Mouse (Mus musculus): ENCODE measurements around the gene Rnf215.
A peak's percentile ranks its signal among the peaks of the same experiment; 100 is the strongest.

Rnf215 gene

DNA sequence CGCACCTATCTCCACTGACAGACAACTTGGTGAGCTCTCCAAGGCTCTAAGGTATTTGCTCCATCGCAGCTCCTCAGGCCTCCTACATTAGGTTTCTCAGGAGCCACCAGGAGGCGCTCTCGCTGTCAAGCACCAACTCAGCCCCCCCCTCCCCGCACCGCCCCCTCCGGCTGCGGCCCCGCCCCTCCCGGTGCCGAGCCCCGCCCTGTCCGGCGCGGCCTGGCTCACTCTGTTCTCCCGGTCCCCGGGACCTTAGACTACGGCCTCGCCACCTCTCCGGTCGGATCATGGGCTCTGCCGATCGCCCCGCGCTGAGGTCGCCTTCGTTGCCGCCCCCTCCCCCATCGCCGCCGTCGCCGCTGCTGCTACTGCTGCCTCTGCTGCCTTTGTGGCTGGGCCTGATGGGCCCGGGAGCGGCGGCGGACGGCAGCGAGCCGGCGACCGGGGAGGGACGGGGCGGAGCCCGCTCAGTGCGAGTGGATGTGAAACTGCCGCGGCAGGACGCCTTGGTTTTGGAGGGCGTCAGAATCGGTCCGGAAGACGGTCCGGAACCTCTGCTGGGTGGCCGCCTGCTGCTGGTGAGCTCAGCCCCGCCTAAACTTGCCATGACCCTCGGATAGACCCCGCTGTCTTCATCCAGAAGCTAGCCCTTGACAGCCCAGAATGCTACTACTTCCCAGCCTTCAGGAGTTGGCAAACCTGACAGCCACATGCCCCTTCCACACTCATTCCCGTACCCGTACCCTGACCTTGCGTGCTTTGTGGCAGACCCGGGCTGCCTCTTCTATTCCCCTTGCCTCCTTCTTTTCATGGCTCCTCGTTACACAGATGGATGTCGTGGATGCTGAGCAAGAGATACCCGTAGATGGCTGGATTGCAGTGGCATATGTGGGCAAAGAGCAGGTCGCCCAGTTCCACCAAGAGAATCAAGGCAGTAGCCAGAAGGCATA, at the start of gene Rnf215:
Gene Rnf215 (plus strand): TSS at position 217 of the 950 bp plus-strand sequence.
- peak; percentile 93 for DNase-seq (ENCODE audit: low spot score)

DNA sequence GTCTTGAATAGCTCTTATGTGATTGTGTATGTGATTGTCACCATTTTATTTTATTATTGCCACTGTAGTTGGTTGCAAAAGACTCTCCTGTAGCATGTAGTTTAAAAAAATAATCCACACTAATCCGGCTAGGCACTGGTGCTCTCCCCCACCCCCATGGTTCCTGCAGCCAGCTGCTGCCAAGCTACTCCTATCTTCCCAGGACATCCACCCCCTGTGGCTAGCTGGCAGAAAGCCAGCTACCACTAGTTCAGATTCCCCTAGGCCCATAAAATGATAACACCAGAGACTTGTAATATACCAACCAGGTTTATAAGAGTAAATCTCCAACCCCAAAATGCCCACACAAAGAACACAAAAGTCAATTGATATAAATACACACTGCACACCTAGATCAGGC, 48.8 kb upstream of the Rnf215 start:
- no peak for DNase-seq (ENCODE audit: low spot score)

DNA sequence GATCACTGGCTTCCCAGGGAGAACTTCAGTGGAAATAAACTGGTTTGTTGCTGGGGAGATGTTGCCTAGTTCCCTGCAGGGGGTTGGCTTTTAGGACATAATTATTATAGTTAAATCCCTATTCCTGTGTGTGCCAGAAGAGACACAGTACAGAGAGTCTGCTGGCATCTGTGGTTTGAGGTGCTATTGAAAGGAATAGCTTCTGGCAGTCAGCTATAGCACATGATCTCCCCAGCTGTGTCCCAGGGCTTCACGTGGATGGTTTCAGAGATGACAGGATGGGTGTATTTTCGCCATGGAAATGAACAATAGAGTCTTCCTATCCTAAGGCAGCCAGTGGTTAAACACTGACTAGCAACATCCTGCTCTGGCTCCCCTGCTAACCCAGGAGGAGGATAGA, 47.7 kb upstream of the Rnf215 start:
- no peak for DNase-seq (ENCODE audit: low spot score)

DNA sequence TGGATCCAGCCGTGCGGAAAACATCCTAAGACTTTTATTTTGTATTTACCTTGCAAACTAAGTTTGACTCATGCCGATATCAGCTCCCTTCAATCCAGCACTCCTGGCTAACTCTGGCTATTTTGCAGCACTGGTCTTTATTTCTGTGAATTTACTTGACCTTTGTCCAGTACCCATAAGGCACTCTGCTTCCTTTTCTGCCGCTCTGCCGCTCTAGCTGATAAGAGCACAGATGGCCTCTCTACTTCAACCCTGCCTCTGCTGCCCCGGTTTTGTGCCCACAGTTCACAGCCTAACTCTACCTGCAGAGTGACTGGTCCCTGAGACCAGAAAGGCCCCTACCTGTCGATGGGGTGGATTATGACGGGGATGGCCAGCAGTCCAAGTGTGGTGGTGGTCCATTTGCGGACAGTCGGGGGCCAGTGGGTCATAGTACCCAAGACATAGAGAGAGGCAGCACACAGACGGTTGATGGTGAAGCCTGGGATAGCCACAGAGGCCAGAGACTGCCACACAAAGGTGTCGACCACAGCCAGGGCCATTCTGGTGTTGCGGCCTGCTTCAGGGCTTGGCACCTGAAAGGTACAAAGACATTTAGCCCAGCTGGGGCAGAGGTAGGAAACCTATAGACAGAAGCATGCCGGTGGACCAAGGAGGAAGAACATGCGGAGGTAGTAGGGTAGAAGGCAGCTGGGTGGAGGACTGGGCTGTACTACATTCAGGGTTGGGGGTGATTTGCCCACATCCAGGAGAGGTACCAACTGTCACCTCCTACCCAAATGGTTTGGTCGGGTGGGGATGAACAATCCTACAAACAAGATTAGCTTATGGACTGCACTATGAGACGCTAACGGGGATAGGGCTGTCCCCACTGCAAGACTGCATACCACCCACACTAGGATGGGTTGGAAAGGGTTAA, 41.3 kb upstream of the Rnf215 start:
- DNase-seq (ENCODE audit: low spot score) = no peak

DNA sequence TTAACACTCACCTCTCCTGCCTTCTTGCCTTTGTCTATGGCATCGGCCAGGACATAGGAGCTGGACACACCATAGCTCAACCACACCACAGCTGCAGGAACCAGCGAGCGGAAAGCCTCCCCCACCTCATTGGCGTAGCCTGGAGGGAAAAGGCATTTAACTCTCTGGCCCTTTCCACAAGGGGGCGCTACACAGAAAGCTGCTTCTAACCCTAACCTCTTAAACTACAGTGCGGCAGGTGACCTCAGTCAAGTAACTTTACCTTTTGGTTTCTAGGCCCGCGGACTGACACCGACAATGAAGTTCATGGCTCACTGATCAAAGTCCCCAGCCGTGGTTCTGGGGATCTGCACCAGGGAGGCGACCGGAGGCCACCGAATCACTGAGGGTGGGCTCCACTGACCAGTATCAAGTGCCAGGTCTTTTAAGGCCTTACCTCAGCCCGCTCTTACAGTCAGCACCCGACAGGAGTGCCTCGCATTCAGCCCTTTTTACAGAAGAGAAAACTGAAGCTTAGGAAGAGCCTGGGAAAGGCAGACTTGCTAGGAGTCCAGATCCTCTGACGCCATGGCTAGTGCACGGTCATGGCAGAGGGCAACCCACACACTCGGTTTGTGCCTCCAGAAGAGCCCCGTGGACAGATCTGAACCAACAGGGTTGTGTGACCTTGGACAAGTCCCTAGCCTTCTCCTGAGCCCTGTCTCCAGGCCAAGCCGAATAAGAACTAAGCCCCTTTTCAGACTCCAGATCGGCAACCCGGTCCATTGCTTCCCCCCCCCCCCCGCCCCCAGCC, 40.4 kb upstream of the Rnf215 start:
- peak; percentile 46 for DNase-seq (ENCODE audit: low spot score)

DNA sequence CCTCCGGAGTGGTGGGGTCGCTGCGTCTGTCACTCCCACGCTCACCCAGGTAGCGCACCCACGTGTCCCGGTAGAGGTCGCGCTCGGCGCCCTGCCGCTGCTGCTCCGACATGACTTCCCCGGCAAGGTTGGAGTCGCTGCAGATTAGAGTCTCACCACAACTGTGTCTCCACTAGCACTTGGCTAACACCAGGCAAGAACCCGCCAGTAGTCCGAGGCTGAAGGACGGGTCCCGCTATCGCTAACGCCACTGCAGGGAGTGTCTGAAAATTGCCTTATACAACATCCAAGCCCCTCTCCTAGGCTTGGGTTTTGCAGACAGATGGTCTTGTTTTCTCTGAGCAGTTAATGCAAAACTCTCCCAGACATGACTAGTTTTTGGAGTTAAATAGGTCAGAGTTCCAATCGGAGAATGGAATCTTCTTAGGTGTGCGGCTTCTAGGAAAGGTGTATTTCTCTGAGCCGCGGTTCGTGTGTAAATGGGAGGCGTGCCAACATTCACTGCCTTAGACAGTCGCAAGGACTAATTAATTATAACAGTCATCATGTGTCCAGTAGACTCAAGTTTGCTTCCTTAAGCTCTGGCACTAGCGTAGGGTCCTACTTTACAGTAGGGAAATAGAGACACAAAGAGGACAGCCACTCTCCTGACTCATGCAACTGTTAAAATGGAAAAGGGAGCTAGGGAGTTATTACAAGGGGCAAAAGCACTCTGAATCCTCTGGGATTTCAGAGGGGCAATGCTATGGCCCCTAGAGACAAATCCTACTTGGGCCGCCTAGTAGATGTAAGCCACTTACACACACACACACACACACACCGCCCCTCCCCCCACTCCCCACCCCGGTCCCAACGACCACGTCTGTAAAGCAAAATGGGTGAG, 39.6 kb upstream of the Rnf215 start, which contains the start of gene Mtfp1:
Gene Mtfp1 (minus strand): TSS at position 275 of the 883 bp plus-strand sequence.
- DNase-seq (ENCODE audit: low spot score) = peak; percentile 33

DNA sequence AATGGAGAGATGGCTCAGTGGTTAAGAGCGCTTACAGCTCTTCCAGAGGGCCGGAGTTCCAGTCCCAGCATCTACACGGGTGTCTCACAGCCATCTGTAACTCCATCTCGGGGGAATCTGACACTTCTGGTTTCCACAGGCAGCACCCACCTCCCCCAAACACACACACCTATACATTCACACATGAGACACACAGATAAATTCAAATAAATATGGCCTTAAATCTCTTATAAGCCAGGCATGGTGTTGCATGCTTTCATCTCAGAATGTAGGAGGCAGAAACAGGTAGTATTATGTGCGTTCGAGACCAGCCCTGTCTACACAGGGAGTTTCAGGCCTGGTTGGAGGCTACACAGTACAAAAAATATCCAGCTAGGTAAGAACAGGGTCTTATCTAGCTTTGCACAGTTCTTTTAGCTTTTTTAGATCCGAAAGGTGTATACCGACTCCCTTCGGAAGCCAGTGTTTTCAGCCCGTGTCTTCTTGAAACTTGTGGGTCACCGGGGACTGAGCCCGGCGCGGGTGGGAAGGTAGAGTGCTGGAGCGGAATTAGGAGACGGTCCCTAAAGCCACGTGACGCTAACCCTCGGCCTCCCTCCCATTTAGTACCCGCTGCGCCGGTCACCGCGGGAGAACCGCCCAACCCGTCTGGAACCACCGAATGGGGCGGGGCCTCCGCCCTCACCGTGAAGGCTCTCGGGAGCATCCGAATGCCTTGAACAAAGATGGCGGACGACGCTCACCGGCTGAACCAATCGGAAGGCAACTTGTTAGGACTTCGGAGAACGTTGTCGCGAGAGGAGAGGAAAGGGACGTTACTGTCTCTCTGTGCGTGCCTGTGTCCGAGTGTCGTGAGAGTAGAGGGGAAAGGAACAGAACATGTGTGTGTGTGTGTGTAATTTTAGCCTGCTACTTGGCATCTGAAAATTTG, 38.7 kb upstream of the Rnf215 start:
- DNase-seq (ENCODE audit: low spot score) = peak; percentile 99

DNA sequence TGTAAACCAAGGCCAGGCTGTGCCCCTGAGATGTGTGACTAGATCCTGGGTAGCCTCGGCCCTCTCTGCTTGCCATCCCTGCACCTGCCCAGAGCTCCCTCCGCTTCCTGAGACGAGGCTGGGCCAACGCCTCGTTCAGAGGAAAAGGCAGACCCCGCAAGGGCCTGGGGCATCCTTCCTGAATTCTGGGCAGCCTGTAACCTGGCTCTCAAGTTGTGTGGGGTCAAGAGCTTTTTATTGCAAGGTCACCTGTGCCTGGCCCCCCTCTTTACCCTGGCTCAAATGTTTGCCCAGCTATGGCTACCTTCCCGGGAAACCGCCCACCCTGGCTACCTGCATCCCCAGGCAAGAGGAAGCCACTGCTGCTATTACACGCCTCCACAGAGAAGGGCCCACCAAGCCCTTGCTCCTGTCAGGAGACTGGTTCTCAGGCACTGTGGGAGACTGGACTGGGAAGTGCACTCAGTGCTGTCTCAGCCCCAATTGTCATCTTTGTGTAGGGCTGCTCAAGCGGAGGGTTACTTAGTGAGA, 37.8 kb upstream of the Rnf215 start:
- no peak for DNase-seq (ENCODE audit: low spot score)

DNA sequence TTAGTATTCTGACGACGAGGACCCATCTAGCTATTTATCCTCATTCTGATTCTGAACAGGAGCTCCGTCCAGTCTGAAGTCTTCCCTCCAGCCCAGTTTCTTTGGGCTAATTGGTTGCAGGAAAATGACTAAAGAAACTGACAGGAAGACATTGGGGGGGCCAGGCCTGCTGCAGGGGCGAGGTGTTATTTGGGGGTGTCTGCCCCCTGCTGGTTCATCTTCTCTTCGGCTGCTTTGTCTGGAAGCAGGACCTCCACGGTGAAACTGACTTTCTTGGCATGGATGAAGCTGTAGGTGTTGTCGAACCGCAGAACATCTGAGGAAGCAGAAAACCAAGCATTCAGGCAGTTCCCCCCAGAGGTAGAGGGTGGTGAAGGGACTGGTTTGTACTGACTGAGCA, 36.9 kb upstream of the Rnf215 start:
- DNase-seq (ENCODE audit: low spot score) = no peak

DNA sequence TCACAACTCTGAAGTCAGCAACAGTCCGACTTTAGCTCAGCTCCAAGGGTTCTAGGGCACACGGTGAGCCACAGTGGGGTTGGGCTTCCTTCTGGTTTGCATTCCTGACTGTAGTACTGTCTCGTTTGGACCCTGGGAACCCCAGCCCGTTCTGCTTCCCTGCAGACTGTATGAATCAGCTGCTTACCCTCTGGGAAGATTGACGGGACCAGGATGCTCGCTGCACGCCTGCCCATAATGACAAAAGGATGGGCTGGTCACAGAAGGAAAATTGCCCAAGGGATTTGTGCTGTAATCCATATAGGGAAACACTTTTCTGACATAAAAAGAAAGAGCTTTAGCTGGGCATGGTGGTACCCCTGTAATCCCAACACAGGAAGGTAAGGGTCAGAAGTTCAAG, 36.2 kb upstream of the Rnf215 start:
- no peak for DNase-seq (ENCODE audit: low spot score)

DNA sequence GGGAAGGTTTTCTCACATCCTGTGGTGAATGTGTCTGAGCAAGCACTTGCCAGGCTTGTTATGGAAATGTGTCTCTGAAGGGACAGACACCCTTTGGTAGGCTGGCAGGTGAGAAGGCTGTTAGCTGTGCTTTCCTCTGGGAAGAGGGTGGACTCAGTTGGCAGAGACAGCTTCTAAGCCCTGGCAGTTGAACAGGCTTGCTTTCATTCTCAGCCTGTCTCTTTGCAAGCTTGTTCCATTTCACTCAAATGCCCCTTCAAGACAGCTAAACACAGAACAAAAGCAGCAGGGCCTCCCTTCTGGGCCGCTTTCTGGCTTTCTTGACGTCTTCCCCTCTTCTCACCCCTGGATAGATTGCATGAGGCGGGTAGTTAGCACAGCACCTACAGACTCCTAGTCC, 35.6 kb upstream of the Rnf215 start:
- DNase-seq (ENCODE audit: low spot score) = no peak

DNA sequence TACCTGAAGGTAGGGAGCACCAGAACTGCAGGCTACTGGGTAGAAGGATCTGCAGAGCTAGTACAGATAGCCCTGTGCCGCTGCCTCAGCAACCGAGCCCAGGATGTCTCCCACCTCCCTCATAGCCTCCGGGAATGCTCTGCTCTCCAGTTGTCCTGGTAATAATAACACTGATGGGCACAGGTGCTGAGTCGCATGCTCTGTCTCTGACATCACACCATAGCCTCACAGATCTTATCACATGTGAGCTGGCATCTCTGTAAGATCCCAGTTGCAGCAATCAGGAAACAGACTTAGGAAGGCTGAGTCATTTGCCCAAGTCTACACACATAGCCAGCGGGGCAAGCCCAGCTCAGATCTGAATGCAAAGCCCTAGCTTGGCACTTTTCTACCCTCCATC, 33.2 kb upstream of the Rnf215 start:
- DNase-seq (ENCODE audit: low spot score) = no peak

DNA sequence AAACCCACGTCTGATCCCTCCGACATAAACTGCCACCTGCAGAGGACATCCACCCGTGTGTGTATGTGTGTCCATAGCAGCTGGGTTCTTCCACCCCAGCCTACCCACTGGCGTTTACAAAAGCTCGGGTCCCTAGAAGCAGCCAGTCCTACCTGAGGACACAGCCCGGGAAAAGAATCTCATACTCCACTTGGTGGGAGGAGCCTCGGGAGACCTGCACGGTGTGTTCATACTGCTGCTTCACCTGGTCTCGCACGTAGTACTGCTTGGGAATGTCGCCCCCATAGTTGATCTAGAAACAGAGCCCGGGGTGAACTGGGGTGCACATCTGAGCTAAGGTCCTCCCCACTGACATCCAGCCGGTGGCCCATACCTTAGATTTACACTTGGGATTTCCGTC, 31.5 kb upstream of the Rnf215 start:
- no peak for DNase-seq (ENCODE audit: low spot score)

DNA sequence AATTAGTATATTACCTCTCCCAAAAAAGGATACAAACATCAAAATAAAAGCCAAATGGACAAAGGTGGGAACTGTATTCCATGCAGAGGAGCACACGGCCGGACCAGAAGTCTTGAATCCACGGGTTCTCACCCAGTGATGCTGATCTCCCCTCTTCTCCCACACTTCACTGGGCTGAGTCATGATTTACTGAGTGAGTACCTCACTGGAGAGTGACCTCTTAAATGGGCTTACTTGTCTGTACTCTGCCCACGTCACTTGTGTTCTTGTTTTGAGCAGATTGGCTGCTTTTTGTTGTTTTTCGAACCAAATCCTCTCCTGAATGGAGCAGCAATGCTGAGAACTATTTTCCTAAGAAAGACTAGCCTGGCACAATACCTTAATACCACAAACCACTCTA, 30.0 kb upstream of the Rnf215 start:
- DNase-seq (ENCODE audit: low spot score) = no peak

DNA sequence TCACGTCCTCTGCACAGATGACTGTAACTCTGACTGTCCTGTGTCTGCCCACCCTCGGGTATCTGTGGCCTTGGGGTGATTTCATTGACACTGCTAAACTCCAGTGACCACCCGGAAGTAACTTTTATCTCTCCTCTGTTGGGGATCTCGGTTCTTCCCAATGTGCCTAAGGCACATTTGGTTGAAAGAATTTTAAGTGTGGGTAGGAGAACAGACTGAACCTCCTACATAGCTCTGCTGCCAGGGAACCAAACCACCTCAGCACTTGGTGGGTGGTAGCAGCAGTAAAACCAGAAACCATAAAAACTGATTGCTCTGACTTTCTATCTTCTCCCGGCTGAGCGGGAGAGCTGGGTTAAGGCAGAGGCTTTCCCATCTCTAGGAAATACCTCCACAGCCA, 29.6 kb upstream of the Rnf215 start:
- no peak for DNase-seq (ENCODE audit: low spot score)

DNA sequence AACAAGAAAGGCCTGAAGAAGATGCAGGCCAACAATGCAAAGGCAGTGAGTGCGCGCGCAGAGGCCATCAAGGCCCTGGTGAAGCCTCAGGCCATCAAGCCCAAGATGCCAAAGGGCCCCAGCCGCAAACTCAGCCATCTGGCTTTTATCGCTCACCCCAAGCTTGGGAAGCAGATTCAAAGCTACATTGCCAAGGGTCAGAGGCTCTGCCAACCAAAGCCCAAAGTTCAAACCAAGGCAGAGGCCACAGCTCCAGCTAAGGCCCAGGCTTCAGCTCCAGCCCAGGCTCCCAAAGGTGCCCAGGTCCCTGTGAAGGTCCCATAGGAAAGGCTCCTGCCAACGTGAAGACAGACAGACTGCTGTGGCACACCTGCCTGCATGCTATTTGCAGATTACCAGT, 27.1 kb upstream of the Rnf215 start:
- peak; percentile 37 for DNase-seq (ENCODE audit: low spot score)

DNA sequence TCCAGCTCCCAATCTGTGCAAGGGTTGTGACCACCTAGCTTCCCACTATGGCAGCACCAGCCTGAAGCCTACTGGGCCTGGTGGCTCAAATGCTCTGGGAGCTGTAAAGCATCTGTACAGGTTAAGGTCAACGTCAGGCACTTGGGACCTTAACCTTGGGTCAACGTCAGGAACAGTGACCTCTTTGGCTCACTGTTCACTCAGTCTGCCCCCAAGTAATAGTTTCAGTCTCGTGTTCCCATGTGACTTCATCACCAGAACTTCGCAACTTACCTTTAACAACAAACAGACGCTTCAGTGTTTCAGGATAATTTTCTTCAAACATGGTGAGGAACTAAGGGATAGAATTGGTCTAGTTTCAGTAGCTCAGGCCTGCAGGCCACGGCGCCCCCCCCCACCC, 26.3 kb upstream of the Rnf215 start:
- no peak for DNase-seq (ENCODE audit: low spot score)

DNA sequence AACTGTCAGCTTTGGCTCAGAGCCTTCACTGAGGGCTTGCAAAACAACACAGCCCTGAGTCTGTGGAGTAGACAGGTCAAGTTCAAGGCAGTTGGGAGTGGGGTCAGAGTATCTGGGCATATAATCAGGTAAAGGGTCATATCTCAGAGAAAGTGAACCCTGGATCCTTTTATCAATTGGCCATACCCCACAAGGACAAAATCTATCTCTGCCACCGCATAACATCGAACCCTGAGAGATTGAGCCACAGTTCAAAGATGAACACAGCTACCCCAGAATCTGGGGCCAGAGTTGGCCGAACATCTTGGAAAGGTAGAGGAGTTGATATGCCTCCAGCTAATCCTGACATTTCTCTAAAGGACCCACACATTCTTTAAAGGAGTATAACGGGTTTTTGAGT, 23.0 kb upstream of the Rnf215 start:
- no peak for DNase-seq (ENCODE audit: low spot score)

DNA sequence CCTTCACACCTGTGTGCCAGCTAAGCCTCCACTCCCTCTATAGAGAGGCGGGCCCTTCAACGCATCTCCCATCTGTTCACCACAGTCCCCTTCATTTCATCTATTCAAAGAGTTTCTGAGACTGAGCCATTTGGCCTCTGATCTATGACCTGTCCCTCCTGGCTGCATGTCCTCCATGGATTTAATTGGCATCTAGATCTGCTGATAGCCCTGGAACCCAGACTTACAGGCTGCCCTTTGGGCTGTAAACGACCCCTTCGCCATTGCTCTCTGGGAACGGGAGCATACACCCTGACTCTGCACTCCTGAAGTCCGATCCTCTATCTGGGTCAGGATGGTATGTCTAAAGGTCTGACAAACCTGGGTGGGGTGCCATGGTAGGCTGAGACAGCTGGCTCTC, 22.1 kb upstream of the Rnf215 start:
- no peak for DNase-seq (ENCODE audit: low spot score)

DNA sequence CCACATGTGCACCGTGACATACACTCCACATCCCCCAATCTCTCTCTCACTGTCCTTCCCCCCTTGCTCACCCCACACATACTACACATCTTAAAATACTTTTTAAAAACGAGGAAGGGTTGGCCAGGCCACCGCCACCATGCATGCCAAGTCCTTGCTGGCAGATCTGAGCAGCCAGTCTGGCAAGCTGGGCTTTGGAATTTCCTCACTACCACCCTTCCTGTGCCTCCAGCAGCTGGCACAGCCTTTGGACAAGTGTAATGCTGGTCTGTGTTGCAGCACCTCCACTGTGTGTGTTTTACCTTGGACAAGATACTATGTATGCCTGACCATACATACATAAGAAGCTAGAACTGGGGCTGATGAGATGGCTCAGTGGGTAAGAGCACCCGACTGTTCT, 21.5 kb upstream of the Rnf215 start:
- peak; percentile 35 for DNase-seq (ENCODE audit: low spot score)

All from adipocyte (in vitro differentiated cells).